Mouse (Mus musculus) limb, embryonic 14.5 days (tissue): ENCODE measurements around the gene Rnaset2a. TPM values are rescaled to one million over a fixed set of nuclear protein-coding genes. Genes with fewer than 3 reads are reported as not detected.
A peak's percentile ranks its signal among the peaks of the same experiment; 100 is the strongest.
"Not testable (repeated sequence)": the region's sequence is repeated elsewhere in the genome, so short reads cannot be mapped to it uniquely, and the experiment has no call there.

ENCODE experiments used
- ATAC-seq: fragments of 200-750 bp; cut with Nextera tagmentation; 2 replicates; pipeline ENCODE4 v1.8.0; 2017; ENCODE audit warnings: low read depth, moderate number of reproducible peaks, moderate TSS enrichment; ENCODE audit not compliant: low FRiP score
- DNase-seq: peaks from one replicate; pipeline ENCODE4 v3.0.0-alpha.2; 2015; ENCODE audit warnings: low spot score
- H3K27ac ChIP-seq: fragments of 300-500 bp; sonication (generic); replicated peaks from 2 replicates; pipeline ENCODE4 v1.5.1; 2014; ENCODE audit warnings: low read depth, mild to moderate bottlenecking, low read length, moderate library complexity, mixed read lengths
- H3K27me3 ChIP-seq: fragments of 300-500 bp; sonication (generic); 2 replicates; pipeline ENCODE4 v1.6.1; 2014; ENCODE audit warnings: low read length, mixed read lengths; ENCODE audit not compliant: control insufficient read depth, insufficient read depth
- H3K36me3 ChIP-seq: fragments of 300-500 bp; sonication (generic); 2 replicates; pipeline ENCODE4 v1.6.1; 2014; ENCODE audit warnings: mild to moderate bottlenecking, low read length, moderate library complexity, mixed read lengths; ENCODE audit not compliant: control insufficient read depth, insufficient read depth
- H3K4me1 ChIP-seq: fragments of 300-500 bp; sonication (generic); 2 replicates; pipeline ENCODE4 v1.6.1; 2014; ENCODE audit warnings: antibody characterized with exemption, low read length, mixed read lengths; ENCODE audit not compliant: control insufficient read depth, insufficient read depth
- H3K4me2 ChIP-seq: fragments of 300-500 bp; sonication (generic); replicated peaks from 2 replicates; pipeline ENCODE4 v1.6.1; 2014; ENCODE audit warnings: low read depth, mild to moderate bottlenecking, low read length, moderate library complexity; ENCODE audit not compliant: severe bottlenecking
- H3K4me3 ChIP-seq: fragments of 300-500 bp; sonication (generic); replicated peaks from 2 replicates; pipeline ENCODE4 v1.5.1; 2014; ENCODE audit warnings: low read length
- H3K9ac ChIP-seq: fragments of 300-500 bp; sonication (generic); 2 replicates; pipeline ENCODE4 v1.6.1; 2014; ENCODE audit warnings: mild to moderate bottlenecking, low read depth, low read length, moderate library complexity; ENCODE audit not compliant: severe bottlenecking
- H3K9me3 ChIP-seq: fragments of 300-500 bp; sonication (generic); 2 replicates; pipeline ENCODE4 v1.6.1; 2016; ENCODE audit warnings: low read length; ENCODE audit not compliant: control insufficient read depth
- WGBS: fragments of 180-500 bp; shearing (Covaris S2); extraction: QIAGEN DNeasy Blood & Tissue Kit; methylation state at CpG from one replicate; pipeline ENCODE4 v1.1.7; 2014; 5-methylcytosine and 5-hydroxymethylcytosine counted together
- polyA plus RNA-seq, 2 experiments: library from polyadenylated mRNA; depleted of rRNA in 1 of 2; stranded (reverse) in 1 of 2; unstranded in 1 of 2; fragments of >200 nt; fragmentation: Nextera tagmentation in 1 of 2; extraction: Ambion mirVana in 1 of 2; gene quantifications; 2 replicates each; pipeline versions ENCODE4 v1.2.1 to v1.2.3; 2012 to 2014

Rnaset2a gene
- polyA plus RNA-seq, 2 experiments = 29.3 to 29.4 TPM

- not testable (repeated sequence) for DNase-seq, H3K36me3 ChIP-seq, H3K9me3 ChIP-seq, H3K27ac ChIP-seq, H3K27me3 ChIP-seq, H3K4me2 ChIP-seq, ATAC-seq, H3K4me3 ChIP-seq, H3K4me1 ChIP-seq, H3K9ac ChIP-seq
- 97% methylated on average over 5 of the region's 5 CpGs for WGBS
Observed at GRCm38 (mm10) chr17:8138116-8138515, 9.8 kb downstream of the Rnaset2a start.

GRCm38 (mm10) chr17:8130849-8131248 is 17.0 kb downstream of the Rnaset2a start:
- not testable (repeated sequence) for ATAC-seq, H3K27me3 ChIP-seq, H3K4me2 ChIP-seq, H3K27ac ChIP-seq, H3K4me1 ChIP-seq, H3K9me3 ChIP-seq, H3K36me3 ChIP-seq, H3K4me3 ChIP-seq, H3K9ac ChIP-seq, DNase-seq
- WGBS = no CpG with 5 or more reads among the region's 6 CpGs

- not testable (repeated sequence) for DNase-seq, H3K4me2 ChIP-seq, H3K27me3 ChIP-seq, H3K9me3 ChIP-seq, H3K4me3 ChIP-seq, ATAC-seq, H3K9ac ChIP-seq, H3K4me1 ChIP-seq, H3K36me3 ChIP-seq, H3K27ac ChIP-seq
- 90% methylated on average over 9 of the region's 9 CpGs for WGBS
Observed at GRCm38 (mm10) chr17:8129578-8129977, 18.3 kb downstream of the Rnaset2a start.

DNA sequence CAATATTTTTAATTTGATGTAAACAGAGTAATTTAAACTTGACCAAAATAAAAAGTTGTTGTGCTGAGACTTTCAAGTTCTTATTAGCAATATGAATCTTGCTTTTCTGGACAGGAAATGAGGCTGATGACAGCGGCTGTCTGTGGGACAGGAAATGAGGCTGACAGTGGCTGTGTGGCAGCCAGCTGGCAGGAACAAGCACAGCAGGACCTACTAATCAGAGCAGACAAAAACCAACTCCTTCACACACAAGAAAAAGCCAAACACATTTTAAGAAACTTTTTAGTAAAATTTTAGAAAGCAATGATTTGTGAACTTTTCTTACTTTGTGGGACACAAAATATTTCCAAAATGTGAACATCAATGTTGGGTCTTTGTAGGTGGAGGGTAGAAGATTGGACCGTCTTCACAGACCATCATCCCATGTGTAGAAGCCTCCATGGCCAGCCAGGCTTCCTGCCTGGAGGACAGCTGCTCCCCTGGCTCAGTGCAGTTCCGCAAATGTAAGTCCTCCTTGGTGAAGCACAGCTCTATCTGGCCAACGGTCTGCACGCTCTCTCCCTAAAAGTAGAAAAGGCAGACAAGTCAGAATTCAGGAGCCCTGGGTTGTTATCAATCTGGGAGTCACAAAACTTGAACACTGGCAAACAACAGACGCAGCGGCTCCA is 19.4 kb downstream of the Rnaset2a start:
- H3K9ac ChIP-seq, H3K27me3 ChIP-seq, H3K27ac ChIP-seq, H3K4me2 ChIP-seq, H3K9me3 ChIP-seq, H3K36me3 ChIP-seq, DNase-seq, H3K4me3 ChIP-seq, H3K4me1 ChIP-seq, ATAC-seq: not testable (repeated sequence)
- WGBS = no CpG with 5 or more reads among the region's 7 CpGs

GRCm38 (mm10) chr17:8124586-8124985 is 23.3 kb downstream of the Rnaset2a start:
- not testable (repeated sequence) for H3K9ac ChIP-seq, H3K27me3 ChIP-seq, H3K4me3 ChIP-seq, H3K36me3 ChIP-seq, H3K9me3 ChIP-seq, H3K4me2 ChIP-seq, H3K27ac ChIP-seq, DNase-seq, H3K4me1 ChIP-seq, ATAC-seq
- WGBS = 100% methylated on average over 1 of the region's 6 CpGs

- not testable (repeated sequence) for H3K9me3 ChIP-seq, H3K4me2 ChIP-seq, ATAC-seq, H3K4me3 ChIP-seq, H3K36me3 ChIP-seq, H3K4me1 ChIP-seq, DNase-seq, H3K27ac ChIP-seq, H3K27me3 ChIP-seq, H3K9ac ChIP-seq
- no CpG with 5 or more reads among the region's 3 CpGs for WGBS
Observed at GRCm38 (mm10) chr17:8122974-8123373, 24.9 kb downstream of the Rnaset2a start.

DNA sequence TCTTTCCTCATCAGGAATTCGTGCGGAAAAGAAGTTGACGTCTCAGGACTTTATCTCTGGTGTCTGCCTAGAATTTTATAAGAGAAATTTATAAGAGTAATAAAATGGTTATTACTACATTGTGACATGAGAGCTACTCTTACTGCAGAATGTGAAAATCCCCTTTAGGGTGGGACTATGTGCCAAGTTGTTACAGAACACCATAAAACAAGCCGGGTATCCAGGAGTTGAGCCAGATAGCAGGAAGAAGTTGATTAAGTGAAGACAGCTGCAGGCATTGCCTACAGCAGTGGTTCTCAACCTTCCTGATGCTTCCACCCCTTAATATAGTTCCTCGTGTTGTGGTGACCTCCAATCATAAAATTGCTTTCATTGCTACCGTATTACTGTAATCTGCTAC is 31.0 kb downstream of the Rnaset2a start:
- not testable (repeated sequence) for H3K27ac ChIP-seq, H3K36me3 ChIP-seq, H3K4me2 ChIP-seq, H3K9ac ChIP-seq, H3K4me1 ChIP-seq, H3K4me3 ChIP-seq, DNase-seq, H3K9me3 ChIP-seq, H3K27me3 ChIP-seq
- no CpG with 5 or more reads among the region's 6 CpGs for WGBS
- ATAC-seq = peak; percentile 79

DNA sequence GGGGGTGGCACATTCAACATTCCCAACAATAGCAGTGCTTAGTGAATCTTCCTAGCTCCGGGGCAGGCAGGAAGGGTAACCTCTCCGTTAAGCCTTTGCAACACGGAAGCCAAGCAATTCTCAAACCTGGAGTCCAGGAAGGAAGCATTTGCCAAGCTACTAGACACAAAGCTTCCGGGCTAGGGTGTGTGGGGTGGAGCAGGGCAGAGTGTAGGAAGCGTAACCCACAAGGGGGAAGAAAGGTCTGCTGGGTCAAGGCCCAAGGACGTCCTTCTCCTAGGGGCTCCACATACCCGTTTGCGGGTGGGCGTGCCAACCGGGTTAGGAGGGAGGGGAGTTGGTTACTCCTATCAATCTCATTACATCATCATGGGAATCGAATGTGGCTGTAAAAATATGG is 31.5 kb downstream of the Rnaset2a start:
- 72% methylated on average over 5 of the region's 11 CpGs for WGBS
- not testable (repeated sequence) for H3K4me2 ChIP-seq, H3K4me1 ChIP-seq, H3K27me3 ChIP-seq, H3K27ac ChIP-seq, H3K36me3 ChIP-seq, DNase-seq, H3K9ac ChIP-seq, H3K4me3 ChIP-seq, H3K9me3 ChIP-seq
- 0 out of 2 replicates have a peak, but pooled peaks have one; percentile 2 for ATAC-seq
